Comparison of ENCODE assay signal across 13 mouse cellular contexts in the genomic region with DNA sequence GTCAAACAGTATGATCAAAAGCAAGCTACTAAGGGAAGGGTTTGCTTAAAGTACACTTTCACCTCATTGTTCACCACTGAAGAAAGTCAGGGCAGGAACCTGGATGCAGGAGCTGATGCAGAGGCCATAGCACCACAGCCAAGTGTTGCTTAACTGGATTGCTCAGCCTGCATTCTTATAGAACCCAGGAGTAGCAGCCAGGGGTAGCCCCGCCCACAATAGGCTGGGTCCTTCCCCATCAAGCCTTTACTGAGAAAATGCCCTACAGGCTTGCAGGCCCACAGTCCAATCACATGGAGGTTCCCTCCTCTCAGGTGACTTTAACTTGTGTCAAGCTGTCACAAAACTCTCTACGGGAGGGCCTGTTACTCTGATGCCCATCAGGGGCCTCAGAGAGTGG. TPM values are rescaled to one million over a fixed set of nuclear protein-coding genes. Genes with fewer than 3 reads are reported as not detected.
DNase-seq lines count a peak whose midpoint lies in the region; ATAC-seq and TF ChIP-seq lines count a peak whose summit lies in the region.
"Had no signal": no experiment of that assay in that cellular context is flagged by ENCODE, and none has a peak within 500 bp of the region (broad histone marks: within the 10 kb centered on the region; RNA-seq: fewer than 3 reads in every experiment).

No protein-coding gene starts in this region.

- no peak overlapping the region for H3K4me2 ChIP-seq in liver, postnatal 0 days (ENCODE audit: low read depth, low read length)
- peak overlapping the region; percentile 71 for H3K4me2 ChIP-seq in hindbrain, embryonic 14.5 days (replicated peaks)
- H3K4me2 ChIP-seq in midbrain, embryonic 14.5 days (ENCODE audit: low read length): peak overlapping the region; percentile 76
- H3K4me2 ChIP-seq: embryonic facial prominence, embryonic 13.5 days; heart, embryonic 15.5 days had no signal

- 29% methylated on average over 2 of the region's 2 CpGs for WGBS in liver, postnatal 0 days (ENCODE audit: insufficient replicate concordance)
- 39% methylated on average over 2 of the region's 2 CpGs for WGBS in hindbrain, embryonic 14.5 days
- WGBS in midbrain, embryonic 14.5 days: 28% methylated on average over 2 of the region's 2 CpGs

- peaks cover 46% of the 10 kb centered on the region for H3K4me1 ChIP-seq in liver, postnatal 0 days (ENCODE audit: insufficient read depth)
- peaks cover 27% of the 10 kb centered on the region for H3K4me1 ChIP-seq in hindbrain, embryonic 14.5 days (replicated peaks; ENCODE audit: control insufficient read depth, insufficient read depth, low read length)
- peaks cover 23% of the 10 kb centered on the region for H3K4me1 ChIP-seq in midbrain, embryonic 14.5 days (ENCODE audit: control insufficient read depth, insufficient read depth, low read length)

- no peaks in the 10 kb centered on the region for H3K9me3 ChIP-seq in liver, postnatal 0 days (ENCODE audit: low read length)
- H3K9me3 ChIP-seq in hindbrain, embryonic 14.5 days (ENCODE audit: control insufficient read depth, low read length): no peaks in the 10 kb centered on the region
- no peaks in the 10 kb centered on the region for H3K9me3 ChIP-seq in midbrain, embryonic 14.5 days (ENCODE audit: control insufficient read depth, low read length)
- H3K9me3 ChIP-seq: embryonic facial prominence, embryonic 13.5 days; heart, embryonic 15.5 days had no signal

- no peak for ATAC-seq in liver, postnatal 0 days
- no peak for ATAC-seq in hindbrain, embryonic 14.5 days (ENCODE audit: low FRiP score)
- no peak for ATAC-seq in midbrain, embryonic 14.5 days (ENCODE audit: low FRiP score, low TSS enrichment)
- ATAC-seq: intestine, postnatal 0 days had no signal

- TF ChIP-seq CTCF in liver, postnatal 0 days (IDR thresholded peaks at IDR 0.05; ENCODE audit: low read depth): no peak
- TF ChIP-seq CTCF in gastrocnemius, adult 2 months (IDR thresholded peaks at IDR 0.05): no peak

- no peaks in the 10 kb centered on the region for H3K36me3 ChIP-seq in liver, postnatal 0 days (replicated peaks; ENCODE audit: insufficient read depth, low read length)
- no peaks in the 10 kb centered on the region for H3K36me3 ChIP-seq in hindbrain, embryonic 14.5 days (replicated peaks; ENCODE audit: control insufficient read depth, insufficient read depth)
- 0 out of 2 replicates have a peak, but pooled peaks cover 2% of the 10 kb centered on the region for H3K36me3 ChIP-seq in midbrain, embryonic 14.5 days (ENCODE audit: control insufficient read depth, insufficient read depth, low read length)
- H3K36me3 ChIP-seq: embryonic facial prominence, embryonic 13.5 days; heart, embryonic 15.5 days had no signal

- intact Hi-C loops in gastrocnemius, adult 2 months (cut with DNase I): loop anchor here (5.0 to 10.0 kb wide), 2 partner anchors 135 to 318 kb away; no protein-coding TSS in a partner anchor
- intact Hi-C loops in heart, postnatal 14 days (cut with DNase I): loop anchor here (5.0 to 10.0 kb wide), 2 partner anchors 233 to 535 kb away; no protein-coding TSS in a partner anchor

- H3K27ac ChIP-seq in liver, postnatal 0 days (ENCODE audit: low read depth): no peak overlapping the region
- H3K27ac ChIP-seq in hindbrain, embryonic 14.5 days: no peak overlapping the region
- 0 out of 2 replicates have a peak overlapping the region, but pooled peaks have one; percentile 58 for H3K27ac ChIP-seq in midbrain, embryonic 14.5 days (replicated peaks; ENCODE audit: low read depth, low read length)
- no peak overlapping the region for H3K27ac ChIP-seq in gastrocnemius, adult 2 months
- H3K27ac ChIP-seq: embryonic facial prominence, embryonic 13.5 days; heart, embryonic 15.5 days had no signal

- no peak overlapping the region for H3K4me3 ChIP-seq in liver, postnatal 0 days (ENCODE audit: low read depth, low read length)
- H3K4me3 ChIP-seq in hindbrain, embryonic 14.5 days (replicated peaks; ENCODE audit: low read length): peak overlapping the region; percentile 88
- H3K4me3 ChIP-seq in midbrain, embryonic 14.5 days (replicated peaks; ENCODE audit: low read depth, low read length): peak overlapping the region; percentile 76
- no peak overlapping the region for H3K4me3 ChIP-seq in gastrocnemius, adult 2 months
- H3K4me3 ChIP-seq: embryonic facial prominence, embryonic 13.5 days; heart, embryonic 15.5 days had no signal

- H3K9ac ChIP-seq in liver, postnatal 0 days (replicated peaks): no peak overlapping the region
- peak overlapping the region; percentile 44; the same call in 1 of the 2 replicates for H3K9ac ChIP-seq in hindbrain, embryonic 14.5 days
- H3K9ac ChIP-seq in midbrain, embryonic 14.5 days (replicated peaks; ENCODE audit: low read length): no peak overlapping the region
- H3K9ac ChIP-seq: embryonic facial prominence, embryonic 13.5 days; heart, embryonic 15.5 days had no signal

- TF ChIP-seq EP300 in liver, postnatal 0 days (IDR thresholded peaks at IDR 0.05; ENCODE audit: low read depth): no peak

- peak; percentile 67 for DNase-seq in liver
- no peak for DNase-seq in liver, postnatal 0 days
- DNase-seq in R1 (ENCODE audit: low read depth, low spot score): peak; percentile 46
- DNase-seq in hindbrain, embryonic 14.5 days (ENCODE audit: low spot score): no peak
- DNase-seq in midbrain, embryonic 14.5 days: no peak
- DNase-seq in gastrocnemius, adult 2 months: no peak
- DNase-seq in frontal cortex, postnatal 36 days (ENCODE audit: low spot score in 2 of 2): no peak
- no peak for DNase-seq in heart, postnatal 14 days
- DNase-seq: cerebellum, adult 2 months; thymus, postnatal 4 days had no signal

- H3K27me3 ChIP-seq in liver, postnatal 0 days (ENCODE audit: insufficient read depth, low read length): peaks cover 25% of the 10 kb centered on the region
- no peaks in the 10 kb centered on the region for H3K27me3 ChIP-seq in hindbrain, embryonic 14.5 days (ENCODE audit: control insufficient read depth, insufficient read depth, low read length)
- no peaks in the 10 kb centered on the region for H3K27me3 ChIP-seq in midbrain, embryonic 14.5 days (ENCODE audit: control insufficient read depth, insufficient read depth, low read length)

RNA-seq across cellular contexts. Expression of gene Plxnc1, which starts 4.6 kb away (rescaled TPM):
- 2.7 and 2.8 TPM in 2 replicates for polyA plus RNA-seq in liver, postnatal 0 days (2015; fragmentation: Nextera tagmentation; extraction: Ambion mirVana)
- 15.5 and 16.3 TPM in 2 replicates for polyA plus RNA-seq in hindbrain, embryonic 14.5 days (2014; fragmentation: Nextera tagmentation; extraction: Ambion mirVana)
- polyA plus RNA-seq in midbrain, embryonic 14.5 days (2014; fragmentation: Nextera tagmentation; extraction: Ambion mirVana): 23.0 and 23.4 TPM in 2 replicates
- under 1 TPM; 0.33 to 0.59 TPM for total RNA-seq in gastrocnemius, adult 2 months (2021)
- 1 to 10 TPM; 4.4 to 5.3 TPM for total RNA-seq in heart, postnatal 14 days (2021)

Comparison
In these comparisons a context has a peak if more than half of its experiments do, and no peak if none do; other contexts are left out.
1. DNase-seq: peak in liver (single experiment) and R1 (single experiment); none in liver, postnatal 0 days (single experiment), hindbrain, embryonic 14.5 days (single experiment), midbrain, embryonic 14.5 days (single experiment), gastrocnemius, adult 2 months (single experiment), frontal cortex, postnatal 36 days (0 of 2) and heart, postnatal 14 days (0 of 2).
2. H3K4me3 ChIP-seq: peak in hindbrain, embryonic 14.5 days (single experiment) and midbrain, embryonic 14.5 days (single experiment); none in liver, postnatal 0 days (single experiment) and gastrocnemius, adult 2 months (single experiment).